Mouse (Mus musculus) intestine, embryonic 16.5 days (tissue): ENCODE measurements around the gene Nf1. TPM values are rescaled to one million over a fixed set of nuclear protein-coding genes. Genes with fewer than 3 reads are reported as not detected.
A peak's percentile ranks its signal among the peaks of the same experiment; 100 is the strongest.

Experiments used
- ATAC-seq: fragments of 200-750 bp; cut with Nextera tagmentation; 2 replicates; pipeline ENCODE4 v1.8.0; 2017; ENCODE audit warnings: moderate TSS enrichment, moderate library complexity
- H3K27ac ChIP-seq: fragments of 300-500 bp; sonication (generic); 2 replicates; pipeline ENCODE4 v1.5.1; 2014; ENCODE audit warnings: mild to moderate bottlenecking, low read length
- H3K27me3 ChIP-seq: fragments of 300-500 bp; sonication (generic); replicated peaks from 2 replicates; pipeline ENCODE4 v1.6.1; 2014; ENCODE audit warnings: low read length, control low read depth, mixed read lengths; ENCODE audit not compliant: control insufficient read depth, insufficient read depth
- H3K36me3 ChIP-seq: fragments of 300-500 bp; sonication (generic); 2 replicates; pipeline ENCODE4 v1.6.1; 2014; ENCODE audit warnings: low read length, control low read depth; ENCODE audit not compliant: control insufficient read depth, insufficient read depth
- H3K4me1 ChIP-seq: fragments of 300-500 bp; sonication (generic); 2 replicates; pipeline ENCODE4 v1.6.1; 2014; ENCODE audit warnings: low read length, control low read depth, mixed read lengths; ENCODE audit not compliant: control insufficient read depth, insufficient read depth
- H3K4me2 ChIP-seq: fragments of 300-500 bp; sonication (generic); 2 replicates; pipeline ENCODE4 v1.6.1; 2014; ENCODE audit warnings: low read depth, low read length, control low read depth
- H3K4me3 ChIP-seq: fragments of 300-500 bp; sonication (generic); 2 replicates; pipeline ENCODE4 v1.5.1; 2014; ENCODE audit warnings: mild to moderate bottlenecking, low read length
- H3K9ac ChIP-seq: fragments of 300-500 bp; sonication (generic); 2 replicates; pipeline ENCODE4 v1.6.1; 2014; ENCODE audit warnings: low read depth, low read length
- H3K9me3 ChIP-seq: fragments of 300-500 bp; sonication (generic); 2 replicates; pipeline ENCODE4 v1.6.1; 2016; ENCODE audit warnings: low read length, control low read depth; ENCODE audit not compliant: control insufficient read depth
- whole genome bisulfite sequencing: fragments of 180-500 bp; shearing (Covaris S2); extraction: QIAGEN DNeasy Blood & Tissue Kit; methylation state at CpG from one replicate; pipeline ENCODE4 v1.1.7; 2014; 5-methylcytosine and 5-hydroxymethylcytosine counted together
- polyA plus RNA-seq: library from polyadenylated mRNA; unstranded; fragments of >200 nt; fragmentation: Nextera tagmentation; extraction: Ambion mirVana; gene quantifications from 2 replicates; pipeline ENCODE4 v1.2.1, GENCODE M21; 2015

The Nf1 gene
- polyA plus RNA-seq, 1 experiment from 2014 or later: 3.0 TPM

DNA sequence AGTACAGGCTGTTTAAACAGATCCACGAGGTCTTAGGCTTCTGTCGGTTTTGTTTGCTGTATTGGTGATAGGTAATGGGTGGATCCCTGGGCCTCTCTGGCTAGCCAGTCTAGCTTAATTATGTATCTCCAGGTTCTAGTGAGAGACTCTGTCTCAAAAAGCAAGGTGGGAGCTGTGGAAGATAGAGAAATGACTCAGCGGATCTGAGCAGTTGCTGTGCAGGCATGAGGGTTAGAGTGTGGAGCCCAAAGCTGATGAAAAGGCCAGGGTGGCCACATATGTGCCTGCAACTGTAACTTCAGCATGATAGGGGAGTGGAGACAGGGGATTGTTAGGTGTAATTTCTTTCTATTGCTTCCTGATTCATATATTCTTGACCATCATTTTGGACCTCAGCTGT, 17.5 kb downstream of the Nf1 start:
- no peak overlapping the region for H3K4me3 ChIP-seq
- no peak for ATAC-seq
- H3K36me3 ChIP-seq: no peaks in the 10 kb centered on the region
- no peaks in the 10 kb centered on the region for H3K9me3 ChIP-seq
- no peak overlapping the region for H3K27ac ChIP-seq
- no peak overlapping the region for H3K4me2 ChIP-seq
- no peaks in the 10 kb centered on the region for H3K27me3 ChIP-seq
- no peak overlapping the region for H3K9ac ChIP-seq
- H3K4me1 ChIP-seq: peaks cover 12% of the 10 kb centered on the region
- WGBS: 68% methylated on average over 3 of the region's 3 CpGs

DNA sequence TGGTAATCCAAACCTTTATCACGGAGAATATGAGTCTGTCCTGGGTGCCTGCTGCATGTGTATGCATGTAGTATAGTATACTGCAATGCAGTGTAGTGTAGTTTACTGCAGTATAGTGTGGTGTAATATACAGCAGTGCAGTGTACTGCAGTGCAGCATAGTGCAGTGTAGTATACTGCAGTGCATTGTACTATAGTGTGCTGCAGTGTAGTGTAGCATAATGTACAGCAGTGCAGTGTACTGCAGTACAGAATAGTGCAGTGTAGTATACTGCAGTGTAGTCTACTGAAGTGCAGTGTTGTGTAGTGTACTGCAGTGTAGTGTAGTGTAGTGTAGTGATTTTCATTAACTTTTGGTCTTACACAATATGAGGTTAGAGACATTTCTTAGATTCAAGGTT, 17.9 kb downstream of the Nf1 start:
- Histone ChIP-seq H3K36me3 (no peaks in the 10 kb centered on the region), H3K4me3 (no peak overlapping the region), H3K9me3 (no peaks in the 10 kb centered on the region), H3K9ac (no peak overlapping the region), H3K27me3 (no peaks in the 10 kb centered on the region), H3K4me2 (no peak overlapping the region), H3K27ac (no peak overlapping the region), H3K4me1 (peaks cover 12% of the 10 kb centered on the region)
- ATAC-seq: no peak
- 85% methylated on average over 1 of the region's 1 CpGs for whole genome bisulfite sequencing

DNA sequence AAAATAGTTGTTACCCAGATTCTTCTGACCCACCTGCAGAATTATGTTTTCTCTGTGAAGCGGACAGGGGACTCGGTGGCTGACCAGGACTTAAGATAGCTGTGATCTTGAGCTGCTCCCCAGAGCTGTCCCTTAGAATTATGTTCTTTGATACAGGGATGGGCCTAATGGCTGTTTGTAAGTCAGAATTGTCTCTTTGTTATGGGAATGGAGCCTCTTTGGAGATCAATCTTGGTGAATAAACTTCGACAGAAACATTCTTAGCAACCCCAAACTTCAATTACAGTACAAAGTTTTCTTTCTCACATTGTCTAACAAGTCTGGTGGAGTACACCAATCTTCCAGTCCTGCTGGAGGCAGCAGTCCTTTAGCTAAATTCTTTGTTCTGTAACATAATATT, 25.5 kb downstream of the Nf1 start:
- H3K27ac ChIP-seq: no peak overlapping the region
- H3K4me2 ChIP-seq: no peak overlapping the region
- H3K9me3 ChIP-seq: no peaks in the 10 kb centered on the region
- no peak overlapping the region for H3K4me3 ChIP-seq
- H3K9ac ChIP-seq: no peak overlapping the region
- H3K4me1 ChIP-seq: peaks cover 5% of the 10 kb centered on the region
- no peak for ATAC-seq
- no peaks in the 10 kb centered on the region for H3K36me3 ChIP-seq
- WGBS: 84% methylated on average over 3 of the region's 3 CpGs
- no peaks in the 10 kb centered on the region for H3K27me3 ChIP-seq

DNA sequence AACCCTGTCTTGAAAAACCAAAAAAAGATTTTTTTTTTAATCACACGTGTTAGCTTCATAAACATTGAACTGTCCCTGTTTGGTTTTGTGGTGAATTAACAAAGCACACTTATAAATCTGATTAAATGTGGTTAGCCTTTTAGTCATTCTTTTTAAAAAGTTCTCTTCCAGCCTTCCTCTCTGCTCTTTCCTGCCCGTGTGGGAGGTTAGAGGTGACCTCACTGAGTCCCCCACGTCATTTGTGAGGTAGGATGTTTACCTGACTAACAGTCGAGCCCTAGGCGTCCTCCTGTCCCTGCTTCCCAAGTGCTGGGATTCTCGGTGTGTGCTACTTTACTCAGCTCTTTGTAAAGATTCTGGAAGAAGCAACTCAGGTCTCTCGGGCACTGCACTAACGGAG, 26.8 kb downstream of the Nf1 start:
- H3K36me3 ChIP-seq: no peaks in the 10 kb centered on the region
- ATAC-seq: no peak
- H3K27me3 ChIP-seq: no peaks in the 10 kb centered on the region
- peaks cover 5% of the 10 kb centered on the region for H3K4me1 ChIP-seq
- no peaks in the 10 kb centered on the region for H3K9me3 ChIP-seq
- H3K4me2 ChIP-seq: no peak overlapping the region
- no peak overlapping the region for H3K4me3 ChIP-seq
- no peak overlapping the region for H3K9ac ChIP-seq
- 33% methylated on average over 8 of the region's 8 CpGs for WGBS
- H3K27ac ChIP-seq: no peak overlapping the region

DNA sequence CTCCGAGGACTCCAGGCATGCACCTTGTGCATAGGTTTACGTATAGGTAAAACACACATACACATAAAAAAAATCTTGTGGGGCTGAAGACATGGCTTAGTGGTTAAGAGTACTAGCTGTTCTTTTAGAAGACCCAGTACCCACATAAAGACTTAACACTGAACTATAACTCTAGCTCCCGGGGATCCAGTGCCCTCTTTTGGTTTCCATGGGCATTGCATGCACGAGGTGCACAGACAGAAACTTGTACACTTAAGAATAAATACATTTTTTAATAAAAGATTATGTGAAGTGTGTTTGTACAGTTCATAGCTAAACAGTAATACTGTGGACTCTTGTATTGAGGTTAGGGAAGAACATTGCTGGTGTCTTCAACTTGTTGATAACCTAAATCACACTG, 33.5 kb downstream of the Nf1 start:
- H3K4me2 ChIP-seq: no peak overlapping the region
- WGBS: 93% methylated on average over 4 of the region's 4 CpGs
- H3K9me3 ChIP-seq: no peaks in the 10 kb centered on the region
- H3K9ac ChIP-seq: no peak overlapping the region
- no peaks in the 10 kb centered on the region for H3K27me3 ChIP-seq
- no peaks in the 10 kb centered on the region for H3K36me3 ChIP-seq
- no peak overlapping the region for H3K4me3 ChIP-seq
- no peak overlapping the region for H3K27ac ChIP-seq
- ATAC-seq: no peak
- no peaks in the 10 kb centered on the region; the same call in 1 of the 2 replicates for H3K4me1 ChIP-seq

DNA sequence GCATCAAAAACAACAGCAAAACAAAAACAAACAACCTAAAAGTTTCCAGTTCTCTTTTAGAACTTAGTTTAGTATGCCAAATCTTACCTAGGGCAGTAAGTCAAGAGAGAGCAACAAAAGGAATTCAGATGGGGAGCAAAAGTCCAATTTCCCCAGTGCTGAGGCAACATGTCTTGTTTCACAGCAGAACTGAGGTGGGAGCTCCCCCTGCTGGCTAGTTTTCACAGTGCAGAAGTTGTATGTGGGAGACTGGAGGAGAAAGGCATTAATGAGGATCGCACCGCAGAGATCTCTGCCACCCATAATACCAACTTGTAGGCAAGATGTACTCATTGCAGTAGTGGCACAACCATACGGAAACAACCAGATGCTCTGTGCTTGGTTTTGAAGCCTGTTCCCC, 58.8 kb downstream of the Nf1 start:
- H3K4me3 ChIP-seq: no peak overlapping the region
- no peaks in the 10 kb centered on the region for H3K36me3 ChIP-seq
- H3K27me3 ChIP-seq: no peaks in the 10 kb centered on the region
- no peaks in the 10 kb centered on the region for H3K4me1 ChIP-seq
- H3K9ac ChIP-seq: no peak overlapping the region
- peak; percentile 67 for ATAC-seq
- no peaks in the 10 kb centered on the region for H3K9me3 ChIP-seq
- WGBS: 62% methylated on average over 3 of the region's 3 CpGs
- H3K4me2 ChIP-seq: no peak overlapping the region
- H3K27ac ChIP-seq: no peak overlapping the region

DNA sequence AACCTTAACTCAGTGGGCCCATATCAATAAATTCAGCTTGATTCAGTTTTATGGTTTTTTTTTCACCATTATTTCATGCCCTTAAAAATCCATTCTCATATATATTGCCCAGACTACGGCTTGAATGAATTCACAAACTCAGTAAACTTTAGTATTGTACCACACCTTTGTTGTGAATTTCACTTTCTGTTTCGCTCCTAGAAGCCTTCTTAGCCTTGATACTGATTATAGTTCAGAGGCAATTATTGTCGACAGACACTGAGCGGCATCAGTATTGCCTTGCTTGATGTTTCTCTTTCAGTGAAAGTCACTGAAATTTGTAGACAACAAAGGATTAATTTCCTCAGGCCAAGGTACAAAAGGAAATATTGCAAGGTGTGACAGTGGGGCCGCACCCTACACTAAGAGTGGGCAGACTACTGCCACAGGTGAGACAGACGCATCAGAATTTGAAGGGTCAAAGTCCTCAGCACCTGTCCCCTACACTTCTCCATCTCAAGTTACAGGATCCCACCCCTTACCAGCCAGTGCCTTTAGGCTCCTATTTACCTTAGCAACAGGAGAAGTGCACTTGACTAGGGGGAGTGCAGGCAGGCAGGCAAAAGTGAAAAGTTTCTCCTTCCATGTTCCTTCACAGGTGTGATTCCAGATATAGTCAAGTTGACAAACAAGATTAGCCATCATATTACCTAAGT, 64.3 kb downstream of the Nf1 start:
- Histone ChIP-seq H3K4me1 (no peaks in the 10 kb centered on the region), H3K36me3 (no peaks in the 10 kb centered on the region; the same call in 1 of the 2 replicates), H3K4me2 (no peak overlapping the region), H3K27me3 (no peaks in the 10 kb centered on the region), H3K9ac (no peak overlapping the region), H3K4me3 (no peak overlapping the region), H3K27ac (no peak overlapping the region), H3K9me3 (no peaks in the 10 kb centered on the region)
- 64% methylated on average over 6 of the region's 6 CpGs for WGBS
- ATAC-seq: peak; percentile 81

DNA sequence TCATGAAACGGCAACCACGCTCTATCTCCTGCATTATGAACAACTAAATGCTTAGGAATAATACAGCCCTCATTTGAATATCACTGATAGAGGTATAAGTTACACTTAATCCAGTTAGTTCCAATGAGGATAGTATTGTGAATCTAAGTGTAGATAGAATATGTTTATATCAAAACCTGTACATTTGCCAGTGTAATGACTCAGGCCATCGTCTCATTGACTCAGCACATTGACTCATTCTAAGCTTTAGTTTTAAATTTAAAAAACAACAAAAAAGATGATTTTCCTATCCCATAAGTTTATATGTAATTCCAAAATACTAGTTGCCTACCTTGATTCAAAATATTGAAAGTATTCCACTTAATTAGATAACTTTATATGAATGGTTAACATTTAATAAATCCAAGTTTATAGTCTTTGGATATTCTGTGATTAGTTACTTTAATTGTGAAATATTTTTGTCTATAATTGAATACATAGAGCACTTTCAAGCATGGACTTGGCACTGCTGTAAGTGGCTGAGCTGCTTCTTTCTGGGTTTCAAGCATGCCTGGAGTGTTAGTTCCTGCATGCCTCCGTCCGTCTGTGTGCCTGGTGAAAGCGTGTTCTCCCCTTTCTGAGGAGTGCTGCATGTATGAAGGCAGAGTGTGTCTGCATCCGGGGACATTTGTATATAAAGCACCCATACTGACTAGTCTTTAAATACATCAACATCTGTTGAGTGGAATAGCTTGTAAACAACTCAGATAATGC, 74.4 kb downstream of the Nf1 start:
- no peaks in the 10 kb centered on the region for H3K27me3 ChIP-seq
- H3K9me3 ChIP-seq: no peaks in the 10 kb centered on the region
- H3K4me1 ChIP-seq: no peaks in the 10 kb centered on the region
- no peak overlapping the region for H3K27ac ChIP-seq
- 88% methylated on average over 7 of the region's 7 CpGs for WGBS
- no peak overlapping the region for H3K4me2 ChIP-seq
- H3K4me3 ChIP-seq: no peak overlapping the region
- peaks cover 3% of the 10 kb centered on the region; the same call in 1 of the 2 replicates for H3K36me3 ChIP-seq
- no peak for ATAC-seq
- no peak overlapping the region for H3K9ac ChIP-seq

DNA sequence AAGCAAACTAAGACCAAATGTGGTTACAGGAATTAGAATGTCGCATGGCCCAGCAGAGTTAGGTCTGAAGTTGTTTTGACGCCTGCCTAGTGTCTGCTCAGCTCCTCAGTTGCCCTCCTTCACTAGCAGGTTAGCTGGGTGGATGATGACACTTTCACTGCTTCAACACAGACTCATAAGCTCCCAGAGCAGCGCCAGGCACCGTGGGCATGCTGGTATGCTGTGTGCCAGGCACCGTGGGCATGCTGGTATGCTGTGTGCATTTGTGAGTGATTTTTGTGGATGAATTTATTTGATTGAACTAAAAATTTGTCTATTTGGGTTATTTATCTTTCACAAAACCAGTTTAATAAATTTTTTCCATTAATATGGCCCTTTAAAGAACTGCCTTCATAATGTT, 83.0 kb downstream of the Nf1 start:
- Histone ChIP-seq H3K4me2 (no peak overlapping the region), H3K9ac (no peak overlapping the region), H3K27me3 (no peaks in the 10 kb centered on the region), H3K4me1 (no peaks in the 10 kb centered on the region; the same call in 1 of the 2 replicates), H3K27ac (no peak overlapping the region), H3K36me3 (no peaks in the 10 kb centered on the region), H3K4me3 (no peak overlapping the region), H3K9me3 (no peaks in the 10 kb centered on the region)
- no peak for ATAC-seq
- 86% methylated on average over 5 of the region's 5 CpGs for WGBS
